Mouse (Mus musculus): ENCODE measurements at regions not wholly inside any gene's neighbourhood (a gene's known extent, or its start where the extent isn't known, plus 50 kb on each side); places are given as distances from the start of the nearest gene placed in this dataset.

- no peak for DNase-seq (ENCODE audit: low spot score in 2 of 2)
These were observed 96.1 kb downstream of the Cct6b start for GRCm38 (mm10) chr11:82668026-82668425.

GRCm38 (mm10) chr11:82664076-82664475, 100.0 kb downstream of the Cct6b start:
- no peak for DNase-seq (ENCODE audit: low spot score in 2 of 2)

- DNase-seq (ENCODE audit: low spot score in 2 of 2), result no peak
These were observed 102.0 kb downstream of the Cct6b start for GRCm38 (mm10) chr11:82662086-82662485.

GRCm38 (mm10) chr11:82651751-82652150, 112.4 kb downstream of the Cct6b start:
- DNase-seq (ENCODE audit: low spot score in 2 of 2), result no peak

GRCm38 (mm10) chr11:82638513-82638912, 125.6 kb downstream of the Cct6b start:
- DNase-seq (ENCODE audit: low spot score in 2 of 2), result no peak

- no peak for DNase-seq (ENCODE audit: low spot score in 2 of 2)
These were observed 131.9 kb downstream of the Cct6b start for GRCm38 (mm10) chr11:82632191-82632590.

- DNase-seq (ENCODE audit: low spot score in 2 of 2), result no peak
These were observed 132.7 kb downstream of the Cct6b start for GRCm38 (mm10) chr11:82631387-82631786.

- DNase-seq (ENCODE audit: low spot score in 2 of 2), result no peak
These were observed 137.5 kb downstream of the Cct6b start for GRCm38 (mm10) chr11:82626501-82627111.

GRCm38 (mm10) chr11:82621061-82621460, 143.1 kb downstream of the Cct6b start:
- DNase-seq (ENCODE audit: low spot score in 2 of 2), result no peak

- no peak for DNase-seq (ENCODE audit: low spot score in 2 of 2)
These were observed 144.7 kb downstream of the Cct6b start for GRCm38 (mm10) chr11:82619418-82619817.

GRCm38 (mm10) chr11:82618457-82618856, 145.7 kb downstream of the Cct6b start:
- DNase-seq (ENCODE audit: low spot score in 2 of 2), result no peak

- DNase-seq (ENCODE audit: low spot score in 2 of 2), result no peak
These were observed 147.3 kb downstream of the Cct6b start for GRCm38 (mm10) chr11:82616856-82617255.

- DNase-seq (ENCODE audit: low spot score in 2 of 2), result no peak
These were observed 149.8 kb downstream of the Cct6b start for GRCm38 (mm10) chr11:82614356-82614755.

GRCm38 (mm10) chr11:82613503-82613902, 150.6 kb downstream of the Cct6b start:
- peak in 1 of 2 experiments; percentile 17 for DNase-seq (ENCODE audit: low spot score in 2 of 2)

GRCm38 (mm10) chr11:82612026-82612425, 152.1 kb downstream of the Cct6b start:
- no peak for DNase-seq (ENCODE audit: low spot score in 2 of 2)

- DNase-seq (ENCODE audit: low spot score in 2 of 2), result no peak
These were observed 155.2 kb downstream of the Cct6b start for GRCm38 (mm10) chr11:82608963-82609362.

- no peak for DNase-seq (ENCODE audit: low spot score in 2 of 2)
These were observed 156.5 kb downstream of the Cct6b start for GRCm38 (mm10) chr11:82607661-82608060.

- peak in 1 of 2 experiments; percentile 6 for DNase-seq (ENCODE audit: low spot score in 2 of 2)
These were observed 159.8 kb downstream of the Cct6b start for GRCm38 (mm10) chr11:82604251-82604835.

GRCm38 (mm10) chr11:82602818-82603217, 161.3 kb downstream of the Cct6b start:
- DNase-seq (ENCODE audit: low spot score in 2 of 2), result no peak

- no peak for DNase-seq (ENCODE audit: low spot score in 2 of 2)
These were observed 161.9 kb downstream of the Cct6b start for GRCm38 (mm10) chr11:82602250-82602649.

GRCm38 (mm10) chr11:82600151-82600550, 164.0 kb downstream of the Cct6b start:
- no peak for DNase-seq (ENCODE audit: low spot score in 2 of 2)

GRCm38 (mm10) chr11:82597757-82598156, 166.4 kb downstream of the Cct6b start:
- no peak for DNase-seq (ENCODE audit: low spot score in 2 of 2)

GRCm38 (mm10) chr11:82596801-82597200, 167.3 kb downstream of the Cct6b start:
- no peak for DNase-seq (ENCODE audit: low spot score in 2 of 2)

- no peak for DNase-seq (ENCODE audit: low spot score in 2 of 2)
These were observed 174.4 kb downstream of the Cct6b start for GRCm38 (mm10) chr11:82589761-82590160.
